Mouse (Mus musculus): ENCODE results near the gene Foxn4.

Foxn4 gene

GRCm38 (mm10) chr5:114273693-114274402 is at the start of gene Foxn4:
Foxn4 (minus strand) TSS chr5:114273807.
- no peak for DNase-seq

DNA sequence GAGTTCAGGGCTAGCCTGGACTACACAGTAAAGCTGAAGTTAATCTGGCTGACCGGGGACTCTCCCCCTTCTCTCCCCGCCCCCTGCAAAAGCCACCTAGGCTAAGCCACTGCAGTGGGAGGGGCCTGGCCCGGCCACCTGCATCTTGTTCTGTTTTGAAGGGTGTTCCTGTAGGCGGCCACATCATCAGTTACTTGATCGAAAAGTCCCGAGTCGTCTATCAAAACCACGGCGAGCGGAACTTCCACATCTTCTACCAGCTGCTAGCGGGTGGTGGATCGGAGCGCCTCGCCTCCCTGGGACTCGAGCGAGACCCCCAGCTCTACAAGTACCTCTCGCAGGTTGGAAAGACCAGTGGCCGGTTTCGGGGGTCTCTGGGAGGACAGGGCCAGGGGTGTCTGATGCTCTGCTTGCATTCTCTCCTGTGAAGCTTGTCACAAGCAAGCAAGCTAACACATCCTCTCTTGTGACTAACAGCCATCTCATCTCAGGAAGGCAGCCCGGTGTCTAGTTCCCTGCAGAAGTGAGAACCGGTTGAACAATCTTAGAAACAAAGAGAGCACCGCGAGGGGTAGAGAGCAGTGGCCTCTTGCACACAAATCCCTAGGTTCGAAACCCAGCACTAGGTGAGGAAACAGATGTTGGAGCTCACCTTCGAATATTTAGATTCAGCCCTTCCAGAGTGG is 49.6 kb upstream of the Foxn4 start:
- no peak for DNase-seq

DNA sequence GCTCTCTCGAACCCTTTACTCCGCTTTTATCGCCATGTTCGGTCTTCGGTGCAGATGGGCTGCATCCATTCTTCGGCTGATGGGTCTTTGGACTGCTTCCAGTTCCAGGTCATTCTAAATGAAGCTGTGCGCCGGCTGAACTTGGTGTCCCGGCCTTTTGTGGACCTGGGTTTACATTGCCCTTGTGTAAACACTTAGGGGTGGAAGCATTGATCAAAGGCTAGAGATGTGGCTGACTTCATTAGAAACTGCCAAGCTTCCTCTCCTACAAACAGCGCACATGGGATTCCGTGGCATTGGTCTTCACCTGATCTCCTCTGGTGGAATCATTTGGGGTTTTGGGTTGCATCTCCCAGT is 36.1 kb upstream of the Foxn4 start:
- DNase-seq = no peak

DNA sequence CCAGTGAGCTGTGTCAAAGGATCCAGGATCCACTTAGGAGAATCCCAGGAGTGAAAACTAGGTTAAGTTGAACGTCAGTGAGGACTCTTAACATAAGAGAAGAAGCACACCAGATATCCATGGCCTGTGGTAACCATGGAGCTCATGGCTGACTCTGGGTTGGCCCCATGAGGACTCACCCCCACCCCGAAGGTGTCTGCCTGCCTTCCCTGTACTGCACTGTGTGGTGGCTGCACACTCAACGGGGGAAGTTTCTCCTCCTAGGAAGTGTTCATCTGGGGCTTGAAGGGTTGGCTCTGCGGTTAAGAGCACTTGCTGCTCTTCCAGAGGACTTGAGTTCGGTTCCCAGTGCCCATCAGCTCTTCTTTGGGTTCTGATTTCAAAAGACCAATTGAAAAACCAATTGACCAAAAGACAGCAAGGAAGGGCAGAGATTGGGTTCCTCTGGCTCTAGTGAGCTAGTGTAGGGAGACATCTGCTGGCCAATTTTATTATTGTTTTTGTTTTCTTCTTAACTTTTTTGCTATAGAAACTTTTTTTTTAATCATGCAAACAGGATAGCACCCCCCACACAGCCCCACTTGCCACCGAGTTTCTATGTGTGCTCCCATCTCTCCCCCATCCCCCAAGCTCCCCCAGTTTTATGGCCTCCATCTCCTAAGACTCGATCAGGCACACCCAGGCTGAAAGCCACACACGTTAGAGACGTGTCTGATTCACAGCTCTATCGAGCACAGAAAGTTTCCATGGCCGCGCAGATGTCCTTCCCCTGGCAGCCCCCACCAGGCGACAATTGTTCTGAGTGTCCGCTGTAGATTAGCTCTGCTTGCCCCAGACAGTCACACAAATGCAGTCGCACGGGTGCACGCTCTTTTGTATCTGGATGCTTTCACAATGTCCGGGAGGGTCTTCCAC is 35.4 kb upstream of the Foxn4 start:
- DNase-seq = no peak

DNA sequence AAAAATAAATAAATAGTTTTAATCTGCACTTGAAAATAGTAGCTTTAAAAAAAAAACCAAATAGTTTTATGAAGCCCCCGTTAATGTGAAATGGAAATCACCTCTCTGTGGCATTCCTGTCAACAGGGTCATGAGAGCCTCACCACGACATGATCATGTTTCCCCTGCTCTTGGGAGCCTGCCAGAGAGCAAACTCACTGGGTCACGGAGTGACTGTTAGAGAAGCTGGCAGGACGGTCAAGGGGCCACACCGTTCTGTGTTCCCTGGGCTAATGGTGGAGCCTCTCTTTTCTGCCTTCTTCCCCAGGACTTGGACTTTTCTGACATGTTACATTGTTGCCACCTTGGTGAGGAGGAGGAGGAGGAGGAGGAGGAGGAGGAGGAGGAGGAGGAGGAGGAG is 32.9 kb upstream of the Foxn4 start:
- DNase-seq = no peak

DNA sequence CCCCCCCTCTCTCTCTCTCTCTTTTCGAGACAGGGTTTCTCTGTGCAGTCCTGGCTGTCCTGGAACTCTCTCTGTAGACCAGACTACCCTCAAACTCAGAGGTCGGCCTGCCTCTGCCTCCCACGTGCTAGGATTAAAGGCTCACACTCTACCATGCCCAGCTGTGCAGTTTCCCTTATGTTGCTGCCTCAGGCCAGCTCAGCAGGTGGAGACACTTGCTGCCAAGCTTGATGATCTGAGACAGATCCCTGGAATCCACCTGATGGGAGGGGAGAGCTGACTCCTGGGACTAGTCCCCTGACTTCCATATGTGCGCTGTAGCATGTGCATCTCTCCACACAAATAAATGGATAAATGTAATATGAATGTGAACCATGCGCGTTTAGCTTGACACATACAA is 29.6 kb upstream of the Foxn4 start:
- no peak for DNase-seq

- DNase-seq = no peak
Measured at GRCm38 (mm10) chr5:114299883-114300610, 26.4 kb upstream of the Foxn4 start.

DNA sequence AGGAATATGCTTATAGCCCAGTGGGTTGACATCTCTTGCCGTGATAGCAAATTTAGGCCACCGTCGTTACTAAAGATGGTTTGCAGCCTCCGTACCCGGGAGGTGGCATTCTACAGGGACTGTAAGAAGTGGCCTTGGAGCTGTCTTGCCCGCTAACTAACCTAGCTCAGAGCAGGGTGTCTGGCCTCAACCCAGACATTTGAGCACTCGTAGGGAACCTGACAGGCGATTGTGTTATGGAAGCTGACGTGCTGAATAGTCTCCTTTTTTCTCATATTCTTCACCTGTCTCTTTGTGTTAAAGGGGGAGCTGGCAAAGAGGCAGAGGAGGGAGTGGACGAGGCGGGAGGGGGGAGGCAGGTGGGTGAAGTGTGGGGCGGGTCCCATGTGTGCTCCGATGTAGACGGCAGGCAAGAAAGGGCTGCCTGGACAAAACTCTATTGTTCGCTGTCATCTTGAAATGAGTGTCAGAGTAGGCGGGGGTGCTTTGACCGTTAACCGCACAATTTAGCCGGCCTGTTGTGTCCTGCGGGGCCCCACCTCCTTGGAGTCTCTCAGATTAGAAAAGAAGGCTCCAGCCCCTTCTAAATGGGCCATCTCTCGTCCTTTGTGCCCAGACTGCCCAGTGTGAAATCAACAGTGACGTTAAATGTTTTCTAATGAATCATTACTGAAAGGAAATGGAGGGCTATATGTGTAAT is 25.7 kb upstream of the Foxn4 start:
- no peak for DNase-seq

GRCm38 (mm10) chr5:114298212-114298894 is 24.7 kb upstream of the Foxn4 start:
- DNase-seq = no peak

DNA sequence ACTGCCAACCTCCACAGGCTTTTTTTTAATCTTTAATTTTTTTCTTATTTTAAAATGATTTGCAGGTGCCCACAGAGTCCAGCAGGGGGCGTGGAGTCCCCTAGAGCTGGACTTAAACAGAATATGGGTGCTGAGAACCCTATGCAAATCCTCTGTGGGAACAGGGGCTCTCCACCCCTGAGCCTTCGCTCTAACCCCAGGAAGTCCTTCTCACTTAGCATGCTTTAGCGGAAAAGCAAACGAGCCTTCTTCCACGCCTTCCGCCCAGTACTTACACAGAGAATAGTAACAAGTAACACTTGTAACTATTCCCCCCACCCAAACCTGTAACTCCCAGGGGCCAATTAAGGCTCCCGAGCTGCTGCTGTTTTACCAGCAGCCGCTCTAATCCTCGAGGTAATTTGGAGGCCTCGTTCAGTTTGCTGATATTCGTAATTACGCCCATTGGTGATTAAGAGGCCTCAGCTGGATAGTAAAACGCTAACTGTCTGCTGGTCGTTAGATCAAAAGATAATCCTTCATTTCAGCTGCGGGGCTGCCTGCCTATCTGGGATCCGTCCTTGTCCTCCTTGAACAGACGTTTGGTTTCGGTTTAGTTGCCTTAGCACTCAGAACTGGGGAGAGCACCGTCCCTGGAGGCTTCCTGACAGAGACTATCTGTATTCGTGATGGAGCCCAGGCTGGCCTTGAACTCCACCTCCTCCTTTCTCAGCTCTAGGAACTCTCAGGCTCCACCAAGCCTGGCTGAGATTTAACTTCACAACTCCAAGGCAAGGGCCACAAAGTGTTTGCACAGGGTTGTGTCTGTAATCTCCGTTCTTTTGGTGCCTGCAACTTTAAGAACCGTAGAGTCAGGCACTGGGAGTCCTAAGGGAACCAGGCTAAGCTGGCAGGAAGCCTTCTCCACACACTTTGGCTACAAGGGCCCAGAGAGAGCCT is 23.4 kb upstream of the Foxn4 start:
- no peak for DNase-seq

GRCm38 (mm10) chr5:114290004-114290403 is 16.4 kb upstream of the Foxn4 start:
- DNase-seq = no peak

DNA sequence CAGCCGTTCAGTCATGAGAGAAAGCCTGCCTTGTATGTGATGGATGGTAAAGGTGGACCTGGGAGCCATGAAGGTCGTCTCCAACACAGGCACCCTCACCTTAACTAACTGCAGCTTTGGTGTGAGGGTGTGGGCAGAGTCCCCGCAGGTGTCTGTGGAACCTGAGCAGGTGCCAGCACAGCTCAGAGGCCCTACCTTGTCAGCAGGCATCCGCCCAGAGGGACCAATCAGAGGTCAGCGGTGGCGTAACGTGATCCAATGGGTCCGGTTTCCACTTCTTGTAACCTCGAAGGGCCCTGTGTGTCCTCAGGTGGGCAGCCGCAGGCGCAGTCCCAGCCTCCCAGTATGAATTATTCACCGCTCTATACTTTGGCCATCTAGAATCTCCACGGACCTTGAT is 15.3 kb upstream of the Foxn4 start, which contains the start of gene Myo1h:
Myo1h (plus strand) TSS at position 293 of the 400 bp plus-strand sequence.
- DNase-seq = no peak

DNA sequence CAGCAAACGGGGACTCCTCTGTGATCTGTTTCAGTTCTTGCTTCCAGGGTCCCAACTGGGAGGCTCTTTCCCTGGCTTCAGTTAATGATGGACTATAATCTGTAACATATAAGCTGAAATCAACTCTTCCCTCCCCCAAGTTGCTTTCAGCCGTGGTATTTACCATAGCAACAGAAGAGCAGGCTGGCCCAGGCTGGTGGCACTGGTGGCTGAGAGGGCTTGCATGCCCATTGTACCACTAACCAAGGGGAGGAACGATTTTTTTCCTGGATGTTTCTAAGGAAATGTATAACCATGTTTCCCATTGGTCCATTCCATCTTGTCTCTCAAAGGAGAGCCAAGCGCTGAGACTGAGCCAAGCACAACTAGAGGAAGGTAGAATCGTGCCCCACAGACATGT is 14.8 kb upstream of the Foxn4 start:
- DNase-seq = no peak

- no peak for DNase-seq
Measured at GRCm38 (mm10) chr5:114286872-114287571, 13.4 kb upstream of the Foxn4 start.

DNA sequence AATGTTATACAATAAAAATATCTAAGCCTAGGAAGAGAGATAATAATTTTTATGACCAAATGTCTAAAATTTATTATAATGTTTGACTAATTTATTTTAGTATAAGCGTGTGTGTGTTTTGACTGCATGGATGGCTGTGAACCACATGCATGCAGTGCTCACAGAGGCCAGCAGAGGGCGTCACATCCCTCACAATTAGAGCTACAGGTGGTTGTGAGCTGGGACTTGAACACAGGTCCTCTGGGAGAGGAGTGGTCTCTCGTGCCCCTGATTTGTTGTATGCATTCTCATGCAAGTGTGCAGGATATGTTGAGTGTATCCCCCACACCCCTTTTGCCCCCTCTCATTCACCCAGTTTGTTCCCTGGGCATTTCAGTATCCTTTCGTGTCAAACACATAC is 12.5 kb upstream of the Foxn4 start:
- no peak for DNase-seq

DNA sequence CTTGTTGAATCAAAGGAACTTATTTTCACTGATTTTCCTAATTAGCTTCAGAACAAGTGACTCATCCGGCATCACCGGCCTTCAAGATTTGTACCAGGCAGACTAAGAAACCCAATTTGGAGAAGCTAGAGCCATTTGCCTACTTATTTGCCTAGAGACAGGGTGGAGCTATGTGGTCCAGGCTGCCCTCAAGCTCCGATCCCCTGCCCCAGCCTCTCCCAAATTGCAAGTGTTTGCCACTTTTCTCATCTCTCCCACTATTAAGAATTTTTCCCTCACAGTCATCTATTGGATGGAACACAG is 11.7 kb upstream of the Foxn4 start:
- no peak for DNase-seq

DNA sequence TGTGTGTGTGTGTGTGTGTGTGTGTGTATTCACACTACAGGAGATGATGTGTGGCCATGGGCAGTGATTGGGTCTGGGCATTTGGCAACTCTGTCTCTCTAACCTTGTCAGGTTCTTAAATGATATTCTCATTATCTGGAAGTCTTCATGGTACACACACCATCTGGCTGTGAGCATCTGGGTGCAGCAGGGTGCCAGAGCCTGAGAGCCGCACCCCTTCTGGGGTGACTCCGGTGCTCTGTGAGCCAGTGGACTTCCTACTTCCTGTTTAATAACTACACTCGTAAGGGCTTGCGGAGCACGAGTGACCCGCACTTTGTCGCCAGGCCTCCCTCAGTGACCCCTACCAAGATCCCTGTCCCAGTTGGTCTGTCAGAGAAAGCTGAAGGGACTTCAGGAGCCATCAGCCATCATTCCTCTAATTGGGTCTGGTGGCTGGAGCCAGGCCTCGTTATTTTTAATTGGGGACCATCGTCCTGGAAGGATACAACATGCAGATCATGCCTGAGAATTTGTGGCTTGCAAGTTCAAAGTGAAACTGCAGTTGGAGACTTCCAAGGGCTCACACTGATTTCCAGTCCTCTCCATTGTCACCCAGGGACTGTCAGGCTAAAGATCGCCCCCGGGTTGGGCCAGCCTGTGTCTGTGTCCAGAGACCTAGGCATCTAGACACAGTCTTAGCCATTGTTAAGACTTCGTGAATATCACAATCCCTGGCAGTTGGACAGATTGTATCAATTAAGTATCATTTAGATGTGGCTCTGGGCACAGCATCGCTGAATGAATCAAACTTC is 11.2 kb upstream of the Foxn4 start:
- DNase-seq = peak; percentile 6

DNA sequence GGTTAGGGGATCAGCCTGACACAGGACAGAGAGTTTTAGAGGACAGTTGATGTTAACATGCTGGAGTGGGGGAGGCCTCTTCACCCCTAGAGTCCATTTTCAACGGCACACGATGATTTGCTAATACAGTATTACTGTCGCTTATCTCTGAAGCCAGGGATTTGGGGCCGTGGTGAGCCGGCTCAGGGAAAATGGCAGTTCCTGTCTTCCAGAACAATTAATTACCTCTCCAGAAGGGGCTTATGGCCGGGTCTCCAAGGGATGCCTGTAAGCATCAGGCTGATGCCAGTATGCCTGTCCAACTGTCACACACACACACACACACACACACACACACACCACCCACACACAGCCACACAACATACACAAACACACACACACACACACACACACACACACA is 8.7 kb upstream of the Foxn4 start:
- no peak for DNase-seq
